Mouse (Mus musculus) neural tube, embryonic 10.5 days (tissue): Measurements from ENCODE around the gene Lif.

Source experiments
- DNase-seq: peaks from one replicate; pipeline ENCODE4 v3.0.0-alpha.2; 2017; ENCODE audit warnings: low spot score; ENCODE audit errors: extremely low spot score

Gene Lif

GRCm38 (mm10) chr11:4229841-4230240 lies 27.5 kb upstream of the Lif start:
- no peak for DNase-seq

GRCm38 (mm10) chr11:4231435-4231834 lies 25.9 kb upstream of the Lif start:
- DNase-seq = no peak

- DNase-seq = no peak
These were observed 24.7 kb upstream of the Lif start for GRCm38 (mm10) chr11:4232644-4233043.

GRCm38 (mm10) chr11:4235052-4235655 lies 22.2 kb upstream of the Lif start:
- DNase-seq = no peak

- no peak for DNase-seq
These were observed 21.5 kb upstream of the Lif start, which contains the start of gene Osm for GRCm38 (mm10) chr11:4235665-4236545. Gene Osm, plus strand, starts transcription at chr11:4236420.

- DNase-seq = no peak
These were observed 20.8 kb upstream of the Lif start for GRCm38 (mm10) chr11:4236546-4237067.

GRCm38 (mm10) chr11:4237389-4237912 lies 19.9 kb upstream of the Lif start:
- no peak for DNase-seq

- DNase-seq = no peak
These were observed 19.2 kb upstream of the Lif start for GRCm38 (mm10) chr11:4238167-4238566.

- DNase-seq = no peak
These were observed 17.7 kb upstream of the Lif start for GRCm38 (mm10) chr11:4239691-4240090.

- no peak for DNase-seq
These were observed 17.2 kb upstream of the Lif start for GRCm38 (mm10) chr11:4240151-4240550.

GRCm38 (mm10) chr11:4241180-4241579 lies 16.2 kb upstream of the Lif start:
- no peak for DNase-seq

GRCm38 (mm10) chr11:4246126-4246525 lies 11.2 kb upstream of the Lif start:
- DNase-seq = no peak

- no peak for DNase-seq
These were observed 10.7 kb upstream of the Lif start for GRCm38 (mm10) chr11:4246623-4247022.

GRCm38 (mm10) chr11:4247201-4247959 lies 10.0 kb upstream of the Lif start:
- DNase-seq = no peak

GRCm38 (mm10) chr11:4249151-4249550 lies 8.2 kb upstream of the Lif start:
- DNase-seq = no peak

- no peak for DNase-seq
These were observed 7.1 kb upstream of the Lif start for GRCm38 (mm10) chr11:4250290-4250689.

- DNase-seq = no peak
These were observed 6.0 kb upstream of the Lif start for GRCm38 (mm10) chr11:4251376-4251775.

GRCm38 (mm10) chr11:4252886-4253285 lies 4.5 kb upstream of the Lif start:
- no peak for DNase-seq

- DNase-seq = no peak
These were observed 399 bp downstream of the Lif start for GRCm38 (mm10) chr11:4257756-4258155.

GRCm38 (mm10) chr11:4258657-4259082 lies 1.3 kb downstream of the Lif start:
- peak; percentile 88 for DNase-seq

GRCm38 (mm10) chr11:4260463-4261187 lies 3.3 kb downstream of the Lif start:
- no peak for DNase-seq
